Mouse (Mus musculus) limb, embryonic 10.5 days (tissue): ENCODE data around the gene Tsnax. TPM values are rescaled to one million over a fixed set of nuclear protein-coding genes. Genes with fewer than 3 reads are reported as not detected.

ENCODE experiments used
- DNase-seq: peaks from one replicate; pipeline ENCODE4 v3.0.0-alpha.2; 2017; ENCODE audit warnings: low spot score
- H3K27ac ChIP-seq: fragments of 300-500 bp; sonication (generic); 2 replicates; pipeline ENCODE4 v1.5.1; 2016; ENCODE audit warnings: mild to moderate bottlenecking
- H3K27me3 ChIP-seq: fragments of 300-500 bp; sonication (generic); 2 replicates; pipeline ENCODE4 v1.6.1; 2016; ENCODE audit warnings: low read depth, mild to moderate bottlenecking; ENCODE audit not compliant: poor library complexity, severe bottlenecking
- H3K36me3 ChIP-seq: fragments of 300-500 bp; sonication (generic); 2 replicates; pipeline ENCODE4 v1.6.1; 2016; ENCODE audit warnings: mild to moderate bottlenecking, moderate library complexity
- H3K4me1 ChIP-seq: fragments of 300-500 bp; sonication (generic); 2 replicates; pipeline ENCODE4 v1.6.1; 2016
- H3K4me3 ChIP-seq: fragments of 300-500 bp; sonication (generic); 2 replicates; pipeline ENCODE4 v1.5.1; 2016; ENCODE audit warnings: mild to moderate bottlenecking, moderate library complexity
- H3K9me3 ChIP-seq: fragments of 300-500 bp; sonication (generic); replicated peaks from 2 replicates; pipeline ENCODE4 v1.6.1; 2016; ENCODE audit warnings: mild to moderate bottlenecking
- WGBS: fragments of 180-500 bp; shearing (Covaris S2); methylation state at CpG from one replicate; pipeline ENCODE4 v1.1.7; 2016; 5-methylcytosine and 5-hydroxymethylcytosine counted together
- polyA plus RNA-seq: library from polyadenylated mRNA; unstranded; fragments of >200 nt; fragmentation: Nextera tagmentation; extraction: Ambion mirVana; gene quantifications from 2 replicates; pipeline ENCODE4 v1.2.1, GENCODE M21; 2016

The Tsnax gene
- polyA plus RNA-seq, 1 experiment from 2014 or later = 141 TPM

GRCm38 (mm10) chr8:124995776-124996175 is 17.0 kb upstream of the Tsnax start:
- Histone ChIP-seq H3K27me3 (peaks cover 14% of the 10 kb centered on the region), H3K36me3 (no peaks in the 10 kb centered on the region), H3K4me1 (peaks cover 8% of the 10 kb centered on the region; the same call in 1 of the 2 replicates), H3K27ac (no peak overlapping the region), H3K9me3 (no peaks in the 10 kb centered on the region), H3K4me3 (no peak overlapping the region)
- no peak for DNase-seq
- 81% methylated on average over 2 of the region's 2 CpGs for WGBS

GRCm38 (mm10) chr8:125024085-125024484 is 11.3 kb downstream of the Tsnax start:
- Histone ChIP-seq H3K36me3 (peaks cover 64% of the 10 kb centered on the region), H3K4me3 (no peak overlapping the region), H3K9me3 (no peaks in the 10 kb centered on the region), H3K27ac (no peak overlapping the region), H3K27me3 (no peaks in the 10 kb centered on the region), H3K4me1 (no peaks in the 10 kb centered on the region)
- DNase-seq = no peak
- WGBS = 93% methylated on average over 8 of the region's 8 CpGs

GRCm38 (mm10) chr8:125027211-125027610 is 14.4 kb downstream of the Tsnax start:
- Histone ChIP-seq H3K4me3 (no peak overlapping the region), H3K36me3 (peaks cover 87% of the 10 kb centered on the region), H3K9me3 (no peaks in the 10 kb centered on the region), H3K27ac (no peak overlapping the region), H3K4me1 (no peaks in the 10 kb centered on the region), H3K27me3 (no peaks in the 10 kb centered on the region)
- no peak for DNase-seq
- WGBS = over 99% methylated on average over 3 of the region's 3 CpGs

- no peak overlapping the region for H3K27ac ChIP-seq
- DNase-seq = no peak
- H3K36me3 ChIP-seq = peaks cover 100% of the 10 kb centered on the region
- H3K4me3 ChIP-seq = no peak overlapping the region
- H3K27me3 ChIP-seq = no peaks in the 10 kb centered on the region
- no peaks in the 10 kb centered on the region for H3K4me1 ChIP-seq
- H3K9me3 ChIP-seq = no peaks in the 10 kb centered on the region
- 89% methylated on average over 5 of the region's 5 CpGs for WGBS
Measured at GRCm38 (mm10) chr8:125028841-125029240, 16.0 kb downstream of the Tsnax start.

GRCm38 (mm10) chr8:125031276-125031675 is 18.5 kb downstream of the Tsnax start:
- no peaks in the 10 kb centered on the region for H3K4me1 ChIP-seq
- H3K27ac ChIP-seq = no peak overlapping the region
- H3K9me3 ChIP-seq = no peaks in the 10 kb centered on the region
- H3K36me3 ChIP-seq = peaks cover 98% of the 10 kb centered on the region
- WGBS = 78% methylated on average over 5 of the region's 5 CpGs
- no peaks in the 10 kb centered on the region for H3K27me3 ChIP-seq
- DNase-seq = no peak
- H3K4me3 ChIP-seq = no peak overlapping the region

GRCm38 (mm10) chr8:125034669-125035068 is 21.9 kb downstream of the Tsnax start:
- DNase-seq = peak; percentile 78
- 45% methylated on average over 8 of the region's 8 CpGs for WGBS
- no peak overlapping the region for H3K27ac ChIP-seq

GRCm38 (mm10) chr8:125037081-125037480 is 24.3 kb downstream of the Tsnax start:
- Histone ChIP-seq H3K4me3 (no peak overlapping the region), H3K36me3 (peaks cover 85% of the 10 kb centered on the region), H3K9me3 (no peaks in the 10 kb centered on the region), H3K27me3 (no peaks in the 10 kb centered on the region), H3K27ac (no peak overlapping the region), H3K4me1 (peaks cover 23% of the 10 kb centered on the region)
- DNase-seq = no peak
- 78% methylated on average over 7 of the region's 7 CpGs for WGBS

More at GRCm38 (mm10) chr8:125034669-125035068, 21.9 kb downstream of the Tsnax start:
- Histone ChIP-seq H3K27me3 (no peaks in the 10 kb centered on the region), H3K4me3 (no peak overlapping the region), H3K4me1 (peaks cover 7% of the 10 kb centered on the region), H3K36me3 (peaks cover 97% of the 10 kb centered on the region), H3K9me3 (no peaks in the 10 kb centered on the region)

- Histone ChIP-seq H3K27me3 (no peaks in the 10 kb centered on the region), H3K4me1 (peaks cover 36% of the 10 kb centered on the region), H3K36me3 (peaks cover 68% of the 10 kb centered on the region), H3K9me3 (no peaks in the 10 kb centered on the region), H3K27ac (no peak overlapping the region), H3K4me3 (no peak overlapping the region)
- 87% methylated on average over 15 of the region's 15 CpGs for WGBS
- DNase-seq = no peak
Measured at GRCm38 (mm10) chr8:125038731-125039130, 25.9 kb downstream of the Tsnax start.

- H3K27me3 ChIP-seq = no peaks in the 10 kb centered on the region
- peak overlapping the region; percentile 37 for H3K27ac ChIP-seq
- no peak overlapping the region for H3K4me3 ChIP-seq
- H3K9me3 ChIP-seq = no peaks in the 10 kb centered on the region
- H3K36me3 ChIP-seq = peaks cover 48% of the 10 kb centered on the region
- DNase-seq = peak; percentile 38
- peaks cover 41% of the 10 kb centered on the region for H3K4me1 ChIP-seq
- WGBS = 36% methylated on average over 15 of the region's 15 CpGs
Measured at GRCm38 (mm10) chr8:125040587-125041375, 28.0 kb downstream of the Tsnax start.

GRCm38 (mm10) chr8:125041496-125041895 is 28.7 kb downstream of the Tsnax start:
- Histone ChIP-seq H3K4me1 (peaks cover 41% of the 10 kb centered on the region), H3K9me3 (no peaks in the 10 kb centered on the region), H3K36me3 (peaks cover 42% of the 10 kb centered on the region), H3K27ac (peak overlapping the region; percentile 50), H3K27me3 (no peaks in the 10 kb centered on the region), H3K4me3 (no peak overlapping the region)
- WGBS = 30% methylated on average over 2 of the region's 2 CpGs
- no peak for DNase-seq

GRCm38 (mm10) chr8:125043394-125043793 is 30.6 kb downstream of the Tsnax start:
- H3K9me3 ChIP-seq = no peaks in the 10 kb centered on the region
- DNase-seq = no peak
- peak overlapping the region; percentile 58; the same call in 1 of the 2 replicates for H3K27ac ChIP-seq
- peaks cover 34% of the 10 kb centered on the region for H3K4me1 ChIP-seq
- peaks cover 25% of the 10 kb centered on the region for H3K36me3 ChIP-seq
- WGBS = 69% methylated on average over 7 of the region's 7 CpGs
- H3K4me3 ChIP-seq = no peak overlapping the region
- no peaks in the 10 kb centered on the region for H3K27me3 ChIP-seq

GRCm38 (mm10) chr8:125043935-125044334 is 31.1 kb downstream of the Tsnax start:
- no peak for DNase-seq
- Histone ChIP-seq H3K36me3 (peaks cover 19% of the 10 kb centered on the region), H3K9me3 (no peaks in the 10 kb centered on the region), H3K27ac (0 out of 2 replicates have a peak overlapping the region, but pooled peaks have one; percentile 58), H3K27me3 (no peaks in the 10 kb centered on the region), H3K4me3 (no peak overlapping the region), H3K4me1 (peaks cover 36% of the 10 kb centered on the region)
- 21% methylated on average over 9 of the region's 9 CpGs for WGBS

GRCm38 (mm10) chr8:125045760-125046159 is 33.0 kb downstream of the Tsnax start:
- H3K27ac ChIP-seq = no peak overlapping the region
- WGBS = 85% methylated on average over 1 of the region's 1 CpGs
- no peaks in the 10 kb centered on the region for H3K9me3 ChIP-seq
- no peak for DNase-seq
- H3K4me1 ChIP-seq = peaks cover 34% of the 10 kb centered on the region
- 0 out of 2 replicates have a peak, but pooled peaks cover 1% of the 10 kb centered on the region for H3K36me3 ChIP-seq
- no peak overlapping the region for H3K4me3 ChIP-seq
- no peaks in the 10 kb centered on the region for H3K27me3 ChIP-seq
